Mouse (Mus musculus) liver, embryonic 14.5 days (tissue): ENCODE data around the gene Rasip1. TPM values are rescaled to one million over a fixed set of nuclear protein-coding genes. Genes with fewer than 3 reads are reported as not detected.

Source experiments
- ATAC-seq: fragments of 200-750 bp; cut with Nextera tagmentation; 2 replicates; pipeline ENCODE4 v1.8.0; 2017; ENCODE audit warnings: moderate number of reproducible peaks, mild to moderate bottlenecking, moderate library complexity; ENCODE audit not compliant: insufficient read depth
- DNase-seq, 3 experiments: peaks; one replicate each; pipeline ENCODE4 v3.0.0-alpha.2; 2012 to 2013; ENCODE audit warnings: low read depth in 3 of 3, low spot score in 3 of 3
- H3K27ac ChIP-seq: fragments of 300-500 bp; sonication (generic); 2 replicates; pipeline ENCODE4 v1.5.1; 2014; ENCODE audit warnings: moderate library complexity, mild to moderate bottlenecking, control low read depth, inconsistent platforms
- H3K27me3 ChIP-seq: fragments of 300-500 bp; sonication (generic); 2 replicates; pipeline ENCODE4 v1.6.1; 2014; ENCODE audit warnings: mild to moderate bottlenecking, low read length, moderate library complexity; ENCODE audit not compliant: control insufficient read depth, insufficient read depth
- H3K36me3 ChIP-seq: fragments of 300-500 bp; sonication (generic); replicated peaks from 2 replicates; pipeline ENCODE4 v1.6.1; 2014; ENCODE audit warnings: low read depth; ENCODE audit not compliant: control insufficient read depth, insufficient read depth
- H3K4me1 ChIP-seq, 2 experiments: fragments of 200-500 bp in 1 of 2; fragments of 300-500 bp in 1 of 2; sonication (generic) in 1 of 2; replicated peaks; 2 replicates each; pipeline ENCODE4 v1.6.1; 2012 to 2014; ENCODE audit warnings: antibody characterized with exemption in 1 of 2, inconsistent platforms in 1 of 2, low read length in 1 of 2; ENCODE audit not compliant: control insufficient read depth in 2 of 2, insufficient read depth in 2 of 2
- H3K4me2 ChIP-seq: fragments of 300-500 bp; sonication (generic); 2 replicates; pipeline ENCODE4 v1.6.1; 2014; ENCODE audit warnings: low read depth, mild to moderate bottlenecking, control low read depth, moderate library complexity
- H3K4me3 ChIP-seq, 2 experiments: fragments of 200-500 bp in 1 of 2; fragments of 300-500 bp in 1 of 2; sonication (generic) in 1 of 2; 2 replicates each; pipeline ENCODE4 v1.5.1; 2012 to 2014; ENCODE audit warnings: low read depth in 2 of 2, low read length in 2 of 2, mild to moderate bottlenecking in 2 of 2, control low read depth in 1 of 2, inconsistent platforms in 1 of 2, moderate library complexity in 1 of 2; ENCODE audit not compliant: insufficient read depth in 1 of 2
- H3K9ac ChIP-seq: fragments of 300-500 bp; sonication (generic); replicated peaks from 2 replicates; pipeline ENCODE4 v1.6.1; 2014; ENCODE audit warnings: mild to moderate bottlenecking, control low read depth, moderate library complexity
- H3K9me3 ChIP-seq: fragments of 300-500 bp; sonication (generic); 2 replicates; pipeline ENCODE4 v1.6.1; 2016; ENCODE audit warnings: low read length, mixed read lengths; ENCODE audit not compliant: control insufficient read depth
- CTCF ChIP-seq: IDR thresholded peaks from 2 replicates; pipeline ENCODE4 v1.5.1; 2016; ENCODE audit warnings: antibody characterized with exemption, low read depth, control low read depth
- EP300 ChIP-seq: IDR thresholded peaks from 2 replicates; pipeline ENCODE4 v1.6.1; 2016; ENCODE audit warnings: antibody characterized with exemption, low read depth
- WGBS: fragments of 180-500 bp; shearing (Covaris S2); extraction: QIAGEN DNeasy Blood & Tissue Kit; methylation state at CpG from one replicate; pipeline ENCODE4 v1.1.7; 2014; ENCODE audit not compliant: insufficient replicate concordance; 5-methylcytosine and 5-hydroxymethylcytosine counted together
- polyA plus RNA-seq, 2 experiments: library from polyadenylated mRNA; depleted of rRNA in 1 of 2; stranded (reverse) in 1 of 2; unstranded in 1 of 2; fragments of >200 nt; fragmentation: Nextera tagmentation in 1 of 2; extraction: Ambion mirVana in 1 of 2; gene quantifications; 2 replicates each; pipeline versions ENCODE4 v1.2.1 to v1.2.3; 2012 to 2014

Gene Rasip1
- polyA plus RNA-seq, 2 experiments: 1.3 to 2.2 TPM

DNA sequence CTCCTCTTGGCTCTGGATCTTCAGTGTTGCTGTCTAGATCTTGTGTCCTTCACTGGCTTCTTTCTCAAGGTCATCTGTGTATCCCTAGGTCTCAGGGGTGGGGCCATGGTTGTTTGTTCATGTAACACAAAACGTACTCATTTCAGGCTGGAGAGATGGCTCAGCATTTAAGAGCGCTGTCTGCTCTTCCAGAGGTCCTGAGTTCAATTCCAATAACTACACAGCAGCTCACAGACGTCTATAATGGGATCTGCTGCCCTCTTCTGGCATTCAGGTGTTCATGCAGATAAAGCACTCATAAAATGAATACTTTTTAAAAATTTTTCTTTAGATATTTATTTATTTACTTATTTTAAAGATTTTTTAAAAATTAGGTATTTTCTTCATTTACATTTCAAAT, 36.4 kb upstream of the Rasip1 start:
- H3K4me3 ChIP-seq: no peak overlapping the region
- TF ChIP-seq EP300 (no peak), CTCF (peak; percentile 55)
- no peak overlapping the region for H3K27ac ChIP-seq
- H3K27me3 ChIP-seq: no peaks in the 10 kb centered on the region
- H3K9me3 ChIP-seq: no peaks in the 10 kb centered on the region
- H3K4me1 ChIP-seq: 0 out of 4 replicates have a peak, but pooled peaks cover 0 to 4% of the 10 kb centered on the region in 2 experiments
- 47% methylated on average over 3 of the region's 3 CpGs for WGBS
- no peak for ATAC-seq
- H3K9ac ChIP-seq: no peak overlapping the region
- no peak for DNase-seq
- H3K4me2 ChIP-seq: no peak overlapping the region
- H3K36me3 ChIP-seq: no peaks in the 10 kb centered on the region

DNA sequence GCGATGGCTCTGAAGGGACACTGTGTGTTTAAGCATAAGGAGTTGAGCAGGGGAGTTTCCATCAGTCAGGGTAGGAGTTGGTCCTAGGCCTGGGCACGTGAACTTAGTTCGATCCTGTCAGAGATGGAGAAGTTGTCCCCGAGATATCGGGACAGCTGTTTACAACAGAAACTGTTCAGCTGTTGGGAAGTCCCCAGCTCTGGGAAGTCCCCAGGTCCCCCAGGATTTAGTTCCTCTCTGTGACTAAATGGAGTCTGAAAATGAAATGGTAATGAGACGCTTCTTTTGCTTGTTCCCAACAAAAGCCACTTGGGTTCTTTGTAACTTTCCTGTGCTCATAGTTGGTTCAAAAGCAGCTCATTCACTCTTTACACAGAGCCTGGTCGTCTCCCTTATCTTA, 35.4 kb upstream of the Rasip1 start:
- WGBS: 45% methylated on average over 7 of the region's 7 CpGs
- Histone ChIP-seq H3K27ac (no peak overlapping the region), H3K4me1 (0 out of 4 replicates have a peak, but pooled peaks cover 0 to 4% of the 10 kb centered on the region in 2 experiments), H3K27me3 (no peaks in the 10 kb centered on the region), H3K9ac (no peak overlapping the region), H3K4me2 (no peak overlapping the region), H3K36me3 (no peaks in the 10 kb centered on the region), H3K4me3 (no peak overlapping the region), H3K9me3 (no peaks in the 10 kb centered on the region)
- DNase-seq: peak in 1 of 3 experiments; percentile 22
- no peak for ATAC-seq
- TF ChIP-seq EP300: no peak
- no peak for TF ChIP-seq CTCF

DNA sequence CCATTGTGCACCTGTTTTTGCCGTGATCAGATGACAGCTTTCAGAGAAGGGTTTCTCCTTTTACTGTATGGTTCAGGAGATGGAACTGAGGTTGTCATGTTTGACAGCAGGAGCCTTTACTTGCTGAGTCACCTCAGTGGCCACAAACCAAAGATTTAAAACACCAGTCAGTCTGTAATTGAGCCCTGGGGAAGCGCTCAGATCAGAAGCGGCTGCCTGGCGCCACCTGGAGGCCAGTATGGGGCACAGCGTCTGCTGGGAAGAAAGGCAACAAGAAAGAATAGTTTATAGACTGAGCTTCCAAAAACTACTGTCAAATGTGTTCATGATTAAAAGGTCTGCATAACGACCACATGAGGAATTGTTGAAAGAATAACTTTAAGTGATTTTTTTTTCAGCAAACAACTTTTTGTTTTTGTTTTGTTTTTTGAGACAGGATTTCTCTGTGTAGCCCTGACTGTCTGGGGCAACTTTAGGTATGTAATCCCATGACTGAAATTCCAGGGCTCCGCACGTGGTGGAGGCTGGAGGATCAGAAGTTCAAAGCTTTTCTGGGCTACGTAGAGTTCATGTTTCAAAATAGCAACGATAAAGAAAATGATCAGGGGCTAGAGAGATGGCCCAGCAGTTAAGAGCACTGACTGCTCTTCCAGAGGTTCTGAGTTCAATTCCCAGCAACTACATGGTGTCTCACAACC, 34.0 kb upstream of the Rasip1 start:
- H3K27ac ChIP-seq: no peak overlapping the region
- H3K4me2 ChIP-seq: no peak overlapping the region
- no peaks in the 10 kb centered on the region for H3K36me3 ChIP-seq
- WGBS: 16% methylated on average over 10 of the region's 10 CpGs
- ATAC-seq (no peak), DNase-seq (peak; percentile 51 to 60 (median 54))
- H3K9ac ChIP-seq: no peak overlapping the region
- H3K4me3 ChIP-seq: no peak overlapping the region
- TF ChIP-seq EP300 (no peak), CTCF (peak; percentile 97)
- no peaks in the 10 kb centered on the region for H3K9me3 ChIP-seq
- no peaks in the 10 kb centered on the region for H3K27me3 ChIP-seq
- H3K4me1 ChIP-seq: 0 out of 4 replicates have a peak, but pooled peaks cover 0 to 4% of the 10 kb centered on the region in 2 experiments

DNA sequence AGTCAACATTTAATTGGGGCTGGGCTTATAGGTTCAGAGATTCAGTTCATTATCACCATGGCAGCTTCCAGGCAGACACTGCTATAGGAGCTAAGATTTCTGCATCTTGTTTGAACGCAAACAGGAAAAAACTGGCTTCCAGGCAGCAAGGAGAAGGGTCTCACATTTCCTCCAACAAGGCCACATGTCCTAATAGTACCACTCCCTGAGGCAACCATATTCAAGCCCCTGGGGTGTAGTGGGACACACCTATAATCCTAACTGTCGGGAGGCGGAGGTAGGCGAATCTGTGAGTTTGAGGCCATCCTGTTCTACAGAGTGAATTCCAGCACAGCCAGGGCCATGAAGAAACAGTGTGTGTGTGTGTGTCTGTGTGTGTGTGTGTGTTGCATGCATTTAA, 32.1 kb upstream of the Rasip1 start:
- no peak overlapping the region for H3K4me3 ChIP-seq
- no peaks in the 10 kb centered on the region for H3K9me3 ChIP-seq
- H3K4me2 ChIP-seq: no peak overlapping the region
- ATAC-seq: no peak
- no peak overlapping the region for H3K27ac ChIP-seq
- TF ChIP-seq EP300 (no peak), CTCF (no peak)
- H3K27me3 ChIP-seq: no peaks in the 10 kb centered on the region
- 61% methylated on average over 4 of the region's 4 CpGs for WGBS
- DNase-seq: no peak
- H3K4me1 ChIP-seq: no peaks in the 10 kb centered on the region
- H3K36me3 ChIP-seq: no peaks in the 10 kb centered on the region
- H3K9ac ChIP-seq: no peak overlapping the region

DNA sequence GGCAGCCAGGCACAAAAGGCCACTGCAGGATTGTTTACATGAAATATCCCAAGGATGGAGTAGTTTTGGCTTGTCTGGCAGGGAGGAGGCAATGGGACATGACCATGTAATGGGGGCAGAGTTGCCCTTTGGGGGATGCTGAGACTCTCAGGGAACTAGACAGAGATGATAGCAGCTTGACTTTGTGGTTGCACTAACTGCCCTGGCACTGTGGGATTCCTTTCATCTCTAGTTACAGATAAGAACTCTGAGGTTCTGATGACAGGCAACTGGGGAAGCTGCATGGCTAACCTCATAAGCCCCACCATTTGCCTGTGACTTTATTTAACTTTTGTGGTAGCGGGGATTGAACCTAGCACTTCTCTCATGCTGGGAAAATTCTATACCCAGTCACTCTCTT, 31.2 kb upstream of the Rasip1 start:
- 39% methylated on average over 1 of the region's 1 CpGs for WGBS

More for the DNA sequence above, 31.2 kb upstream of the Rasip1 start:
- Histone ChIP-seq H3K4me2 (no peak overlapping the region), H3K4me3 (no peak overlapping the region), H3K4me1 (no peaks in the 10 kb centered on the region), H3K9ac (no peak overlapping the region), H3K27ac (no peak overlapping the region), H3K27me3 (no peaks in the 10 kb centered on the region), H3K36me3 (no peaks in the 10 kb centered on the region), H3K9me3 (no peaks in the 10 kb centered on the region)
- TF ChIP-seq CTCF: no peak
- TF ChIP-seq EP300: no peak
- ATAC-seq (no peak), DNase-seq (no peak)
